Mouse (Mus musculus) lung, postnatal 0 days (tissue): ENCODE data around the gene Tldc1.

Experiments used
- CTCF ChIP-seq: IDR thresholded peaks from 2 replicates; pipeline ENCODE4 v1.5.1; 2016; ENCODE audit warnings: antibody characterized with exemption, mild to moderate bottlenecking
- EP300 ChIP-seq: IDR thresholded peaks from 2 replicates; pipeline ENCODE4 v1.6.1; 2016; ENCODE audit warnings: antibody characterized with exemption, mild to moderate bottlenecking, control low read depth

- no peak for TF ChIP-seq EP300
- TF ChIP-seq CTCF, result peak; percentile 52
Measured at GRCm38 (mm10) chr8:119811925-119812324, 33.7 kb upstream of the Tldc1 start.
